Mouse (Mus musculus) heart, postnatal 0 days (tissue): ENCODE measurements around the gene Pigk.

Experiments
- CTCF ChIP-seq: IDR thresholded peaks from 2 replicates; pipeline ENCODE4 v1.5.1; 2016; ENCODE audit warnings: antibody characterized with exemption, control low read depth, low read depth
- EP300 ChIP-seq: IDR thresholded peaks from 2 replicates; pipeline ENCODE4 v1.6.1; 2016; ENCODE audit warnings: antibody characterized with exemption, low read depth

GRCm38 (mm10) chr3:152752911-152753310, 39.0 kb downstream of the Pigk start:
- TF ChIP-seq CTCF (no peak), EP300 (no peak)
